Mouse (Mus musculus) spleen, embryonic (tissue): ENCODE data around the gene Kcnh1.

Experiments used
- CTCF ChIA-PET: fragments of 350-600 bp; sonication (Branson Sonifier 250); formaldehyde crosslinking; loops from one replicate; lab custom pipeline; 2022; lab: Charles Lee

The Kcnh1 gene

DNA sequence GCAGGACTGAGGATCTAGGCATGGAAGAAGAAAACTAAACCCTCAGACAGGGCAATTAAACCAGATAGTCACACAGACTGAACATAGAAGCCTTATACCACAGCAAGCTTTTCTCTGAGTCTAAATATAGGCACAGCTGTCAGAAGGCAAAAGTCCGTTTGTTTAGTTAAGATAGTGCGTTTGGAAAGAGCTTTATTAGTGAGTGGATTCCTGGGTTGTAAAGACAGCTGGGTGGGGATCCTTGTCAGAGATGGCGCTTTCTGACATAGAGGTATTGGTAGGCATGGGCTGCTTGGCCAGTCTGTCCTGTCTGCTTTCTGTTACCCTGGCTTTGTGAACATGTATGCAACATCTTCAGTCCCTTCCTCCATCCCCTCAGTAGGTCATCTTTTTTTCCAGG lies 266.5 kb downstream of the Kcnh1 start:
- CTCF ChIA-PET = no interaction called here

DNA sequence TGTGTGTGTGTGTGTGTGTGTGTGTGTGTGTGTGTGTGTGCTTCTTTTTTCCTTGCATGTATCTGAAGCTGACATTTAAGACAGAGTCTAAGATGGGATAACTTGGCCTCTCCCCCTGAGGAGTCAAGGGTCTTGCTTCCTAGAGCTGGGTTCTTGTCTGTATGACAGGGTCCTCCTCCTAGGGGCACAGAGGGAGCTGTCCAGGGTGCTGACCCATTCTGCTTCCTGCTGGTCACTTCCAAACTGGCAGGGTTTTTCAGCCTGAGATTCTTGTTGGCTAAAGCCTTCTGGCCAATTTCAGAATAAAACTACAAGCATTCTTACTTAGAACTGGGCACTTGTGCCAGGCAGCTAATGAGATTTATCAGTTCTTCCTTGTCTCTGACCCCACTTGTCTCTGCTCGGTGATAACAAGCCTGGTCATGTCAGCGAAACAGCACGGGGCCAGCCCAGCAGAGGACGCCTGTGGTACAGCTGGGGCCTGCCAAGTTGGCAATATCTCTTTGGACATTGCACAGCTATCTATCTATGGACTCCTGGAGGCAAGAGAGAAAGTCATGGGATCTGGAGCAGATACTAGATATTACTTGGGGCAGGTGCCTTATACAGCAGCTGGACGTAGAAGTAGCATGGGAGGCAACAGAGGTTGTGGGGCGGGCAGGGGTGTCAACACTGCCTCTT lies 267.1 kb downstream of the Kcnh1 start:
- CTCF ChIA-PET = no interaction called here

GRCm38 (mm10) chr1:192463732-192464131 lies 273.2 kb downstream of the Kcnh1 start:
- CTCF ChIA-PET = no interaction called here

DNA sequence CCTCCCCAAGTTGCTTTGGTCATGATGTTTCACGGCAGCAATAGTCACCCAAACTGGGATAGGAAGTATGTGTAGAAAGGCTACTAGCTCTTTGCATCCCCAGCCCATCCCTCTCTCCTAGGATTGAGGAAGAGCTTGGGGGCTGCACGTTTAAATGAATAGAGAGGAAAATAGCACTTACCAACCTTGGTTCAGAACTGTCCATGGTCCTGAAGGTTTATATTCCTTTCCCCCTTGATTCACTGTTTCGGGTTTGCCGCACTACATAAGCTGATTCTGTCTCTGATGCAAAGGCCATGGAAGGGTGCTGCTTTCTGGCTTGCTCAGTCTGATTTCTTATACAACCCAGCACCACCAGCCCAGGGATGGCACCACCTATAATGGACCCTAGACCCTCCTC lies 281.8 kb downstream of the Kcnh1 start:
- CTCF ChIA-PET = no interaction called here

GRCm38 (mm10) chr1:192473134-192473533 lies 282.6 kb downstream of the Kcnh1 start:
- CTCF ChIA-PET = no interaction called here

DNA sequence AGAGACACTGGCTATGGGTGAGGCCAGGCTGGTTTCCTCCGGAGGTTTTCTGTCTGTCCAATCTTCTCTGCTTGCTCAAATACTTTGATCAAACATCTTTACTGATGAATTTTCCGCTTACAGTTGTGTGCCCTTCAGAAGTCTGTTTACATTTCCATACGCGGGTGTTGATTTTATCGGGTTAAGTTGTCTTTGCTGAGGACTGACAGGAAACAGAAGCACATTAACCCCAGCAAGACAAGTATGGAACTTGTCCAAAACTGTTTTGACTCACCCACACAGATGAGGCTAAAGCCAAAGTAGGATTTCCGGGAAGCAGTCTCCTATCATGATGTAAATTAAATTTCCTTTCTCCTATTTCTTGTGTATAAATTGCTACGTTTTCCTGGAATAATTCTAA lies 286.1 kb downstream of the Kcnh1 start:
- CTCF ChIA-PET = no interaction called here

- CTCF ChIA-PET = no interaction called here
Measured at GRCm38 (mm10) chr1:192477556-192477955, 287.0 kb downstream of the Kcnh1 start.

- CTCF ChIA-PET = no interaction called here
Measured at GRCm38 (mm10) chr1:192478176-192478575, 287.6 kb downstream of the Kcnh1 start.

DNA sequence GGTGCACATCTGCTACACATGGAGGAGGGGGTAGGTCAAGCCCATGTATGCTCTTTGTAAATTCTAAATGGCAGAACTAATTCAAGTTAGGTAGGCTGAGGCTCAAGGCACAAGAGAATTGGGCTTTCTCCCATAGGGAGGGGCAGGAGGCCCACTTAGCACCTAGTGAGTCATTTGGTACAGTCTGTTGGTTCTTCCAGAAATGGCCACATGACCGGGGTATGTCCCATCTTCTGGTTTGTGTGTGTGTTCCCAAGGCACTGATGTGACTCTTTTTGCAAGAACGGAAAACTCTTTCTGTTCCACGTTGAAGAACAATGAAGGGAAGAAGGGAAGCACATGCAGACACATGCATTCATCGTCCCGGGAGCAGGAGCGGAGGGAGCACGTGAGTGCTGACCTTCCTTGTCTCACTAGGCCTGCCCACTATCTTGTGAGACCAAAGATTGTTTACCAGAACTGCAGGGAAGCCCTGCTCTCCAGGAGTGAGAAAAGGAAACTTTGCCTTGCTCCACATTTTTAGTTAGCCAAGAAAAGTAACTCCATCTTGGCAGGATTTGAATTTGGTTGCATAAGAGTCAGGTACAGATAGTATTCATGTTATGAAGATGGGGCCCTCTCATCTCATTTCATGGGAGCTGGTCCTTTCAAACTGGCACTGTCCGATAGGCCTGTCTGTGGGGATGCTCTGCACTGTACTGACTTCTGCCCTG lies 289.7 kb downstream of the Kcnh1 start:
- CTCF ChIA-PET = no interaction called here

DNA sequence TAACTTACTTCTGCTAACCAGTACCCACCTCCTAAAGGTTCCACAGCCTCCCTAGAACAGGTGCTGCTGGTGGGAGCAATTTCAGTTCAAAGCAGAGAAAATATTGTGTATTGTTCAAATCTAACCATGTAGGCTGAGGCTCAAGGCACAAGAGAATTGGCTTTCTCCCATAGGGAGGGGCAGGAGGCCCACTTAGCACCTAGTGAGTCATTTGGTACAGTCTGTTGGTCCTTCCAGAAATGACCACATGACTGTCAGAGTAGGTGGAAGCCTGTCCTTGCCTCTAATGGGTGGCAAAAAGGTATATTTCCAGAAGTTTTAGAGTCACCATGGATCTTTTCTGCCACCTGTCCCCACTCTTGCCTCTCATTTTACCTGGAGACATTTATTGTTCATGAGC lies 290.9 kb downstream of the Kcnh1 start:
- CTCF ChIA-PET = interaction anchor here (0.7 kb wide), 1 partner anchor 517 kb away, joined by 3 read pairs; no protein-coding TSS in a partner anchor

GRCm38 (mm10) chr1:192485030-192485429 lies 294.5 kb downstream of the Kcnh1 start:
- CTCF ChIA-PET = no interaction called here

GRCm38 (mm10) chr1:192487571-192487970 lies 297.0 kb downstream of the Kcnh1 start:
- CTCF ChIA-PET = no interaction called here

DNA sequence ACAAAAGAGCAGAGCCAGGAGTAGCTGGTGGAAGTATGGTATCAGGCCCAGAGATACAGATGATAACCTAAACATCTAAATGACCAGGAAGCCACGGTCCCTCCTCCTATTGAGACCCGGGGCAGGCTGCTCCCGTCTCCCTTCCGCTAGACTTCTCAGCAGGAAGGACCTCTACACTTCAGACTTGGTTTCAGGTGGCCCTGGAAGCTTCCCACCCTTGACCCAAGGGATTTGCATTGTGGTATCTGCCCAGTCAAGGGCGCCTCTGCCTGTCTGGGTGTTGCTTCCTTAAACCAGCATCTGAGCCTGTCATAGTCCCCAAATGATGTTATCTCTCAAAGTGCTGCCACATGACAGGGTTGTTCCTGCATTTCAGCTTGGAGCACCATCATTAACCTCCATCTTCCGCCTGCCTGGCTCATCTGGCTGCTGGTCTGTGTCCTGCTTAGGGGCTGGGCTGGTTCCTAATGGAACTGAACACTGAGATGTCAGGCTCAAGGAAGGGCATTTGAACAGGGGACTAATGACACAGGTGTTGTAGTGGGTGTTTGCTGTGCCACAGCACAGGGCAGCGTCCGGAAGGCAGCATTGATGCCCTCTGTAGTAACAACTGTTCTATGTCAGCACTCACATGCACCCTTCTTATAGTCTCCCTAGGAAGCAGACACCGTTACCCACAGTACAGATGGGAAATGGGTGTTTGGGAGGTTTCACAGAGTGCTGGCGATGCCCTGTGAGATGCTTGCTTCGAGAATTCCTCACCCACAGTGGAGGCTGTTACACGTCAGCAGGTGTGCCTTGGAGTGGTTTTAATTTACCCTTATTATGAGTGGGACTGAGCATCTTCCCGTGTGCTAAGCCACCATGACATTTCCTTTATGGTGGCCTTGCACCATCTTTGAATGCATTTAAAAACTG lies 299.6 kb downstream of the Kcnh1 start:
- CTCF ChIA-PET = no interaction called here

- CTCF ChIA-PET = no interaction called here
Measured at GRCm38 (mm10) chr1:192497505-192497904, 306.9 kb downstream of the Kcnh1 start.

DNA sequence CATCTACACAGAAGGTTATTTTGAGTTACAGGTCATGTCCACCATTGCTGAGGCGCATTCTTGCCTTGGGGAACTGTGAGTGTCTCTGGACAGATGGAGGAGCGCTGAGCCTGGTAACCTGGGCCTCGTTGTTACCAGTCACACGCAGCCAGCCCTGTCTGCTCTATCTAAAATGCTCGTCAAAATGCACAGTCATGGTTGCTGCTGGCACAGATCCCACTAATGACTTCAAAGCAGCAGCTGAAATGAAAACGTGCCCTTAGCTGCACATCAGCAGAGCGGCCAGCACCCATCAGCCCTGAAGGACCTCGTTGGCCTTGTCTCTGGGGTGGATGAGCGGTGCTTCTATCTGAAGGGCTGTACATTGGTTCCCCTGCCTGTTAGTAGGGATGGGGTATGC lies 311.4 kb downstream of the Kcnh1 start:
- CTCF ChIA-PET = no interaction called here

DNA sequence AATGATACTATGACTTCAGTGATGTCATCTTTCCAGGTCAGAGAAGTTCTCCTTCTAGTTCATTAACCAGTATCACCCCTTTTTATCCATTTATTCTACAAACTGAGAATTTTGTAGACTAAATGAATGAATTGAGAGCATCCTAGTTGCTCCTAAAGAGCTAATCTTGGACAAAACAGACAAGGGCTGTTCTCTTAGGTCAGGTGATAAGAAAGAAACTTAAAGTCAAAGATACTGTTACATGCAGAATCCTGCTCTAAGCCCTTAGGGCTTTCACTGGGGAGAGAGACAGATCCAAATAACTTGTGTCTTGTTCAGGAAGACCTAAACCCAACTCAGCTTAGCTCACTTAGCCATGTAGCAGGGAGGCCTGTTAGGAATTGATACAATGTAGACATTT lies 312.3 kb downstream of the Kcnh1 start:
- CTCF ChIA-PET = no interaction called here

DNA sequence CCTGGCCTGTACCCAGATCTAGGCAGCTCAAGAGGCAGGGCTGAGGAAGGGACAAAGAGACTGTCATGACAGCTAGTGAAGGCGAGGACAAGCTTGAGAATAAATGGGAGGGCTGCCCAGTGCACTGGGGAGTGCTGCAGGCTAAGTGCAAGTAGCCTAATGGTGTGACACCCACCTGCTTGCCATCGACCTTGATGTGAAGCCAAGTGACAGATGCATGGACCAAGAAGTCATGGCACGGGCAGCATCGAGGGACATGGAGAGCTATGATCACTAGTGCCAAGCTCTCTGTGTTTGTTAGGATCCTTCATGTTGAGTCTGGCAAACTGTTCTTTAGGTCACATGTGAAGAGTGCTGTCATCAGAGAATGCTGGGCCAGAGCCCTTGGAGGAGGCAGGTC lies 313.1 kb downstream of the Kcnh1 start:
- CTCF ChIA-PET = no interaction called here

- CTCF ChIA-PET = no interaction called here
Measured at GRCm38 (mm10) chr1:192512821-192513220, 322.2 kb downstream of the Kcnh1 start.

- CTCF ChIA-PET = no interaction called here
Measured at GRCm38 (mm10) chr1:192515373-192515772, 324.8 kb downstream of the Kcnh1 start.

- CTCF ChIA-PET = no interaction called here
Measured at GRCm38 (mm10) chr1:192519713-192520112, 329.1 kb downstream of the Kcnh1 start.

DNA sequence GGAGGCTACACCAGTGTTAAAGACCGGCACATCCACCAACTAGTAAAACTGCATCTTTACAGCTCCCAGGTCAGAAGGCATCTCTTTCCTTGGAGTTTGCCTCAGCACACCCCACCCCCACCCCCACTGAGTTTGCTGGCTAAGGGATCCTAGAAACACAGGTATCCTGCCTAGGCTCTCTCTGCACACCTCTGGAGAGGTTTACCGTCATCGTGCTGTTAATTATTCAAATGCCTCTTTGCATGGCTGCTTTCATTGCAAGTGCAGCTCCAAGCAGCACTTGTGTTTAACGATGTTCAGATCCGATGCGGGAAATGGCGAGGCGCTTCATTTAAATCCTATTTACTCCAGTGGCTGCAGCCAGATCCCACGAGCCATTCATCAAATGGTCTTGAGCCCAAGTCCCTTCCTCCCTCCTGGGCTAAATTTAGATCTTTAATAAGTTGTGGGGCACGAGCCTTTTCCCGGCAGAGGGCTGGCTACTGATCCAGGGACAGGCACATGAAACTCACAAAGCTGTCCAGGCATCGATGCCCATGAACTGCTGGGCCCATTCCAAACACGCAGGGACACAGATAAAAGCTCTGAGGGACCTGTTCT lies 330.4 kb downstream of the Kcnh1 start:
- CTCF ChIA-PET = no interaction called here
